Mouse (Mus musculus) cerebellum, adult 18-20 months (tissue): Measurements from ENCODE around the gene Ncf1.

Source experiments
- DNase-seq, 2 experiments: peaks; one replicate each; pipeline ENCODE4 v3.0.0; 2021

The Ncf1 gene

DNA sequence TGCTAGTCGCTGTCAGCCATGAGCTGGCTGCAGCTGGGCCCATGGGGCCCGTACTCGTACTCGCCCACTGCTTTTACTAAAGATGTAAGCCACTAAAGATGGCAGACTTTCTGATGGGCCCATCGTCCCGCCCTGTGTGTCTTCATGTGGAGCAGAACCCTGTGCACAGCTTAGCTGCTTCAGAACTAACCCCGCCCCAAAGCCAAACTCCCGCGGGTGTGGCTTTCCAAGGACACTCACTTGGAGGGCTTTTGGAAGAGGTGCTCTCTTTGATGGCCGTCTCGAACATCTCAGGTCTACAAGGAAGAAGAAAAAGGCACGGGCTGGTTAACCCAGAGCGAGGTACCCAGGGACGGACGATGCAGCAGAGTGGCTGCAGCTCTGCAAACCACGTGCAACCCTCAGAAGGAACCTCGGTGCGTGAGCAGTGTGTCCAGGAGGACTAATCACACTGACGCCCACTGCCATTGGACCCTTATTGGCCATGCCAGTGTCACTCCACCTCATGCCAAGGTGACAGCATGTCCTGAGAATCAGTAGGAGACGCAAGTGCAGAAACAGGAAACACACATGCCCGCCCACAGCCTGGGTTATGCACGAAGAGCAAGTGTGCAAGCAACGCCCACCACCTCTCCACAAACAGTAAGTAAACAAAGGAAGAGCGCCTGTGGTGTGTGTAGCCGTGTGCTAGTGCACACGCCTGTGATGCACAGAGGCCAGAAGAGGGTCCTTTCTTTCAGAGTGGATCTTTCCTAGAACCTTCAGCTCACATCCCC is 14.4 kb upstream of the Ncf1 start:
- no peak for DNase-seq

- DNase-seq: no peak
These were observed 12.4 kb upstream of the Ncf1 start for GRCm38 (mm10) chr5:134241831-134242230.

GRCm38 (mm10) chr5:134237936-134238760 is 8.7 kb upstream of the Ncf1 start:
- DNase-seq: no peak

GRCm38 (mm10) chr5:134237508-134237907 is 8.1 kb upstream of the Ncf1 start:
- DNase-seq: no peak

DNA sequence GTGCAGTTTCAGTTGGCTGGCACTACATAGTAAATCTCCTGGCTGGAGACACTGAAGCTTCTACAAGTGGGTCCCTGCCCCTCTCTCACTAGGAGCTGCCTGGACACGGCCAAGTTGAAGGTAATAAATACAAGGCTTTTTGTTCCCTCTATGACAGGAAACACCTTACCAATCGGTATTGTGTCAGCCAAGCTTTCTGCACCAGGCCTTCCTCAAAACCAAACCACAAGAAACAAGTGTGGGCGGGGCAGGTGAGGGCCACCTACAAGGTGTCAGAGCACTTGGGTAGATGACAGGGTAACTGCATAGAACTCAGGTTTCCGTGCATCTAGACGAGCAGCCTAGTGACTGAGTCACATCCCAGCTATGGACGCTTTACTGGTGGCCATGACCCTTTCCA is 7.4 kb upstream of the Ncf1 start:
- no peak for DNase-seq

- no peak for DNase-seq
These were observed 6.8 kb upstream of the Ncf1 start for GRCm38 (mm10) chr5:134236241-134236640.

DNA sequence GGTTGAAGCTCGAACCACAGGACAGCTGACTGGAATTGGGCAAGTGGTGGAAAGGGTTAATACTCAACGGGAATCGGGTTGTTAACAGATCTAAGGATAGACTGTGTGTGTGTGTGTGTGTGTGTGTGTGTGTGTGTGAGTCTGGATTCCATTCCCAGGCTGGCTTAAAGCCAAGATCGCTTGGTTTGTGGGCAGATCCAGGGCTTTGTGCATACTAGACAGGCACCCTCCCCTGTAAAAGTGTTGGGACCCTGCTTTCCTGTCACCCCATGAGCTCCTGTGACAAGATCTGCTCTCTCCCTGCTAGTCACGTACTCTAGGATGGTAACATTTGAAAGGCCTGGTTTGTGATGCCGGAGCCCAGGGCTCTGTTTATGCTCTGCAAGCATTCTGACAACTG is 5.7 kb upstream of the Ncf1 start:
- no peak for DNase-seq

GRCm38 (mm10) chr5:134234205-134234604 is 4.8 kb upstream of the Ncf1 start:
- DNase-seq: no peak

DNA sequence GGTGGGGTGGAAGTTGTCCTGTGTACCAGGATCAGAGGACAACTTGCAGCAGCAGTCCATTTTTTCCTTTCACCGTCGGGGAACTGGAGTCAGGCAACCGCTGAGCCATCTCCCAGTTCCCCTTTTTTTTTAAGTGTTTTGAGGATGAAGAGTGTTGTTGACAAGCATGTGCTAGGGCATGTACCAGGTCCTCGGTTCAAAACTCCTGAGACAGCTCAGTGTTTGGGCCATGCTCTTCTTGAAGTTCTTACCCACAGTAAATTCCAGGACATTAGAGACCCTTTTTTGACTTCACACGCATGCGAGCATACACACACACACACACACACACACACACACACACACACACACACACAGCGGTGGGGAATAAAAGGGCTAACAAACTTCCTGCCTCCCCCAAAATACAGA is 3.8 kb upstream of the Ncf1 start:
- no peak for DNase-seq

DNA sequence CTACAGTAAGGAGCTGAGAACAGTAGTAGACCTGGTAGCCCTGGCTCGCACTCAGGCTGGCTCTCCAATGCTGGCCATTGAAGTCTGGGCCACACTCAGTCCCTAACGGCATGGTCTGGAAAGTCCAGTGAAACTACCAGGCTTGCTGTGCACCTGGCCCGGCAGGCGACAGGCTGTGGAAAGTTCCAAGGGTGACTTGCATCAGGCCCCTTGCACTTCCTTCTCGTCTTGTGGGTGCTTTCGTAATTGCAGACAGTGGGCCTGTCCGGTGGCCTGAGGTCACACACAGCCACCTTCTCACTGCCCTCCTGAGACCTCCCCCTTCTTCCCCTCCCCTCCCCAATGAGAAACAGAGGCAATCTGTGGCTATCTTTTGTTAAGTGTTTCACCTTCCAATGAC is 3.1 kb upstream of the Ncf1 start:
- DNase-seq: no peak

- no peak for DNase-seq
These were observed 2.7 kb upstream of the Ncf1 start for GRCm38 (mm10) chr5:134232111-134232510.

- DNase-seq: no peak
These were observed 2.0 kb upstream of the Ncf1 start for GRCm38 (mm10) chr5:134231376-134231775.

GRCm38 (mm10) chr5:134228249-134228638 is 1.2 kb downstream of the Ncf1 start:
- no peak for DNase-seq

DNA sequence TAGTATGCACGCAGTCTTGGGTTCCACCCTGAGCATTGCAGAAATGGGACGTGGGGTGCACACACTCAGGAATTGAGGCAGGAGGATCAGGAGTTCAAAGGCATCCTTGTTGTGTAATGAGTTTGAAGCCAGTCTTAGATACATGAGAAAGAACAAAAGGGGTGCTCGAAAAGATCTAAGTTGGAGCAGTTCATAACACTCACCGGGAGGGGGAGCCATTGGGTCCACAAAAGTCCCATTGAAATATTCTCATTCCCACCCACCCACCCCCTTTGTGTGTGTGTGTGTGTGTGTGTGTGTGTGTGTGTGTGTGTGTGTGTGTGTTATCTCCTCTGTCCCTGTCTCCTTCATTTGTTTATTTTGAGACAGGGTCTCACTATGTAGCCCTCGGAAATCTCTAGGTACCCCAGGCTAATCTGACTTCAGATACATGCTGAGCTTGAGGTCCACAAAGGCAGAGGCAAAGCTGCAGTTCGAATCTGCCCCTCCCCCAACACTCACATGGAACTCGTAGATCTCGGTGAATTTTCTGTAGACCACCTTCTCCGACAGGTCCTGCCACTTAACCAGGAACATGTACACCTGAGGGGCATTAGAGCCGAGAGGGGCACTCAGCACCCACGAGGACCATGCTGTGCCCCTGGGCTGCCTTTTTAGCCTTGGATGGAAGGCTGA is 1.7 kb downstream of the Ncf1 start:
- no peak for DNase-seq

DNA sequence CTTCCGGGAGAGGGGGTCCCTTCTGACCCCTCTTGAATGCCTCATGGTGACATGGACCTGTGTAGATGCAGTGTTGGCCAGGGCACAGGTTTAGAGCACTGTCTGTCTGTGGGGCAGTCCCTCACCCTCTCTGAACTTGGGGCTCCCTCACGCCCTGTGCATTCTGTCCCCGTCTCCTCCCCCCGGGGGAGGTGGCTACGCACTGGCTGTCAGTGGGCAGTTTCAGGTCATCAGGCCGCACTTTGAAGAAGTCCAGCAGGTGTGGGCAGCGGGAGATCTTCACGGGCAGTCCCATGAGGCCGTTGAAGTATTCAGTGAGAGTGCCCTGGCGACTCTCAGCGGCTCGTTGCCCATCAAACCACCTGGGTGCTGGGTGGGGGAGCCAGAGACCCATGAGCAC is 2.5 kb downstream of the Ncf1 start:
- no peak for DNase-seq

- no peak for DNase-seq
These were observed 4.1 kb downstream of the Ncf1 start for GRCm38 (mm10) chr5:134225110-134225901.

- DNase-seq: no peak
These were observed 7.7 kb downstream of the Ncf1 start for GRCm38 (mm10) chr5:134221708-134222150.

DNA sequence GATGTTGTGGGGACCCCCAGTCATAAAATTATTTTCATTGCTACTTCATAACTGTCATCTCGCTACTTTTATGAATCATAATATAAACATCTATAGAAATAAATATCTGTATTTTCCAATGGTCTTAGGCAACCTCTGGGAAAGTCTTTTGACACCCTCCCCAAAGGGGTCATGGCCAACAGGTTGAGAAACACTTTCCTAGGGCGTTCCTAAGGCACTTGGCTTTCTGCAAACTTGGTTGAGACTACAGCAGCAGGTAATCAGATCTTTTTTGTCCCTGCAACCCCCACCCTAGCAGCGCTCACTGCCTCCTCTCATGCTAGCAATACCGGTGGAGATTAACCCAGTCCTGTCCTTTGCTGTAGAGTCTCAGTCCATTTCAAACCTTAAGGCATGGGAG is 8.1 kb downstream of the Ncf1 start:
- no peak for DNase-seq

- DNase-seq: no peak
These were observed 11.5 kb downstream of the Ncf1 start for GRCm38 (mm10) chr5:134217900-134218299.

GRCm38 (mm10) chr5:134214021-134214806 is 15.2 kb downstream of the Ncf1 start:
- DNase-seq: no peak

- DNase-seq: no peak
These were observed 19.4 kb downstream of the Ncf1 start for GRCm38 (mm10) chr5:134209931-134210554.
